Mouse (Mus musculus) MEL (cell line): ENCODE measurements around the gene Tbc1d2b. TPM values are rescaled to one million over a fixed set of nuclear protein-coding genes. Genes with fewer than 3 reads are reported as not detected.

Experiments
- DNase-seq: peaks from one replicate; pipeline ENCODE4 v3.0.0; 2011; ENCODE audit warnings: low read depth, low spot score
- H3K27ac ChIP-seq: 2 replicates; pipeline ENCODE4 v1.5.1; 2012; ENCODE audit warnings: low read depth, mild to moderate bottlenecking, control low read depth, low read length, moderate library complexity; ENCODE audit not compliant: control insufficient read depth
- H3K27me3 ChIP-seq, 2 experiments: fragments of 150-350 bp in 1 of 2; sonication (generic) in 1 of 2; 2 replicates each; pipeline ENCODE4 v1.6.1; 2012; ENCODE audit warnings: low read length in 2 of 2, mild to moderate bottlenecking in 2 of 2, improper control_type of control experiment in 1 of 2, moderate library complexity in 1 of 2; ENCODE audit not compliant: insufficient read depth in 2 of 2, control insufficient read depth in 1 of 2
- H3K36me3 ChIP-seq, 2 experiments: 2 replicates each; pipeline ENCODE4 v1.6.1; 2012 to 2014; ENCODE audit warnings: low read length in 2 of 2, improper control_type of control experiment in 1 of 2, inconsistent platforms in 1 of 2, mild to moderate bottlenecking in 1 of 2; ENCODE audit not compliant: insufficient read depth in 2 of 2, control insufficient read depth in 1 of 2
- H3K4me1 ChIP-seq, 2 experiments: fragments of 150-350 bp in 1 of 2; sonication (generic) in 1 of 2; 2 replicates each; pipeline ENCODE4 v1.6.1; 2012; ENCODE audit warnings: low read length in 2 of 2, improper control_type of control experiment in 1 of 2, mild to moderate bottlenecking in 1 of 2; ENCODE audit not compliant: insufficient read depth in 2 of 2, control insufficient read depth in 1 of 2
- H3K4me3 ChIP-seq, 2 experiments: fragments of 150-350 bp in 1 of 2; sonication (generic) in 1 of 2; 2 replicates each; pipeline ENCODE4 v1.5.1; 2012; ENCODE audit warnings: low read depth in 2 of 2, low read length in 2 of 2, mild to moderate bottlenecking in 2 of 2, moderate library complexity in 2 of 2, control low read depth in 1 of 2, improper control_type of control experiment in 1 of 2; ENCODE audit not compliant: control insufficient read depth in 1 of 2, insufficient read depth in 1 of 2
- H3K79me2 ChIP-seq: 2 replicates; pipeline ENCODE4 v1.6.1; 2012; ENCODE audit warnings: mild to moderate bottlenecking, low read length, moderate library complexity; ENCODE audit not compliant: control insufficient read depth, poor library complexity, insufficient read depth
- H3K9ac ChIP-seq: 2 replicates; pipeline ENCODE4 v1.6.1; 2012; ENCODE audit warnings: low read depth, mild to moderate bottlenecking, control low read depth, low read length, moderate library complexity; ENCODE audit not compliant: control insufficient read depth, poor library complexity, severe bottlenecking
- H3K9me3 ChIP-seq: fragments of 150-350 bp; sonication (generic); replicated peaks from 2 replicates; pipeline ENCODE4 v1.6.1; 2012; ENCODE audit warnings: mild to moderate bottlenecking, low read length, improper control_type of control experiment, moderate library complexity; ENCODE audit not compliant: insufficient read depth
- CHD1 ChIP-seq: IDR thresholded peaks from 2 replicates; pipeline ENCODE4 v1.6.1; 2012; ENCODE audit warnings: low read depth, mild to moderate bottlenecking, inconsistent platforms, low read length, improper control_type of control experiment
- CTCF ChIP-seq, 3 experiments: IDR thresholded peaks in 2 of 3; conservative IDR thresholded peaks in 1 of 3; 2 replicates each; pipeline ENCODE4 v1.5.1; 2011 to 2012; ENCODE audit warnings: low read length in 3 of 3, low read depth in 2 of 3, mild to moderate bottlenecking in 2 of 3, improper control_type of control experiment in 1 of 3, inconsistent platforms in 1 of 3, mixed read lengths in 1 of 3, moderate library complexity in 1 of 3; ENCODE audit not compliant: control insufficient read depth in 1 of 3, insufficient read depth in 1 of 3, poor library complexity in 1 of 3, severe bottlenecking in 1 of 3
- E2F4 ChIP-seq: IDR thresholded peaks from 2 replicates; pipeline ENCODE4 v1.6.1; 2011; ENCODE audit warnings: low read depth, low read length, improper control_type of control experiment, borderline replicate concordance
- ELF1 ChIP-seq: IDR thresholded peaks from 2 replicates; pipeline ENCODE4 v1.6.1; 2014; ENCODE audit warnings: low read depth, mild to moderate bottlenecking, inconsistent platforms, low read length, improper control_type of control experiment, moderate library complexity
- GATA1 ChIP-seq: IDR thresholded peaks from 2 replicates; pipeline ENCODE4 v1.6.1; 2011; ENCODE audit warnings: low read depth, low read length, improper control_type of control experiment
- JUND ChIP-seq: IDR thresholded peaks from 2 replicates; pipeline ENCODE4 v1.6.1; 2011; ENCODE audit warnings: low read depth, mild to moderate bottlenecking, improper control_type of control experiment, low read length
- KAT2A ChIP-seq: conservative IDR thresholded peaks from 2 replicates; pipeline ENCODE4 v1.6.1; 2012; ENCODE audit warnings: low read depth, low read length, improper control_type of control experiment, inconsistent platforms
- MAX ChIP-seq: IDR thresholded peaks from 2 replicates; pipeline ENCODE4 v1.6.1; 2011; ENCODE audit warnings: low read length, improper control_type of control experiment
- MAZ ChIP-seq: IDR thresholded peaks from 2 replicates; pipeline ENCODE4 v1.6.1; 2012; ENCODE audit warnings: low read depth, mild to moderate bottlenecking, inconsistent platforms, low read length, improper control_type of control experiment
- MEF2A ChIP-seq: IDR thresholded peaks from 2 replicates; pipeline ENCODE4 v1.6.1; 2014; ENCODE audit warnings: low read depth, mild to moderate bottlenecking, inconsistent platforms, low read length, improper control_type of control experiment; ENCODE audit not compliant: poor library complexity, insufficient replicate concordance, severe bottlenecking; ENCODE audit errors: extremely low read depth
- MXI1 ChIP-seq: IDR thresholded peaks from 2 replicates; pipeline ENCODE4 v1.6.1; 2011; ENCODE audit warnings: mild to moderate bottlenecking, low read depth, low read length, improper control_type of control experiment
- MYB ChIP-seq: IDR thresholded peaks from 2 replicates; pipeline ENCODE4 v1.6.1; 2011; ENCODE audit warnings: mild to moderate bottlenecking, low read depth, low read length, improper control_type of control experiment
- NRF1 ChIP-seq: IDR thresholded peaks from 2 replicates; pipeline ENCODE4 v1.6.1; 2014; ENCODE audit warnings: low read depth, mild to moderate bottlenecking, inconsistent platforms, low read length, improper control_type of control experiment, moderate library complexity; ENCODE audit not compliant: poor library complexity, insufficient read depth, severe bottlenecking
- POLR2AphosphoS2 ChIP-seq: IDR thresholded peaks from 2 replicates; pipeline ENCODE4 v1.6.1; 2011; ENCODE audit warnings: low read length, improper control_type of control experiment
- POLR2AphosphoS5 ChIP-seq: IDR thresholded peaks from 2 replicates; pipeline ENCODE4 v1.6.1; 2012; ENCODE audit warnings: low read depth, borderline replicate concordance, mild to moderate bottlenecking, inconsistent platforms, low read length, moderate library complexity, mixed read lengths
- RCOR1 ChIP-seq: IDR thresholded peaks from 2 replicates; pipeline ENCODE4 v1.6.1; 2012; ENCODE audit warnings: low read depth, mild to moderate bottlenecking, inconsistent platforms, low read length, improper control_type of control experiment
- SIN3A ChIP-seq: IDR thresholded peaks from 2 replicates; pipeline ENCODE4 v1.6.1; 2012; ENCODE audit warnings: low read length, improper control_type of control experiment, inconsistent platforms
- TCF12 ChIP-seq: IDR thresholded peaks from 2 replicates; pipeline ENCODE4 v1.6.1; 2014; ENCODE audit warnings: low read depth, mild to moderate bottlenecking, inconsistent platforms, low read length, improper control_type of control experiment, moderate library complexity
- USF1 ChIP-seq: IDR thresholded peaks from 2 replicates; pipeline ENCODE4 v1.6.1; 2014; ENCODE audit warnings: low read depth, mild to moderate bottlenecking, inconsistent platforms, low read length, improper control_type of control experiment, moderate library complexity
- ZC3H11A ChIP-seq: IDR thresholded peaks from 2 replicates; pipeline ENCODE4 v1.6.1; 2012; ENCODE audit warnings: low read depth, mild to moderate bottlenecking, inconsistent platforms, low read length, improper control_type of control experiment
- ZKSCAN1 ChIP-seq: IDR thresholded peaks from 2 replicates; pipeline ENCODE4 v1.6.1; 2012; ENCODE audit warnings: low read depth, mild to moderate bottlenecking, inconsistent platforms, low read length, improper control_type of control experiment, moderate library complexity
- polyA plus RNA-seq, 2 experiments: library from polyadenylated mRNA; stranded (reverse) in 1 of 2; unstranded in 1 of 2; fragments of >175 nt in 1 of 2; fragments of >200 nt in 1 of 2; gene quantifications; 2 replicates each; pipeline versions ENCODE4 v1.2.1 to v1.2.4; 2012; ENCODE audit warnings: low replicate concordance in 2 of 2, low read depth in 1 of 2; ENCODE audit not compliant: insufficient read length in 2 of 2, insufficient read depth in 1 of 2, missing spikeins in 1 of 2
- total RNA-seq: library from RNA; depleted of rRNA; stranded (reverse); fragments of 300-350 nt; gene quantifications from 2 replicates; pipeline ENCODE4 v1.2.3, GENCODE M21; 2012

The Tbc1d2b gene
- total and polyA plus RNA-seq, 3 experiments = 7.1 to 12.6 TPM; not detected in 1

DNA sequence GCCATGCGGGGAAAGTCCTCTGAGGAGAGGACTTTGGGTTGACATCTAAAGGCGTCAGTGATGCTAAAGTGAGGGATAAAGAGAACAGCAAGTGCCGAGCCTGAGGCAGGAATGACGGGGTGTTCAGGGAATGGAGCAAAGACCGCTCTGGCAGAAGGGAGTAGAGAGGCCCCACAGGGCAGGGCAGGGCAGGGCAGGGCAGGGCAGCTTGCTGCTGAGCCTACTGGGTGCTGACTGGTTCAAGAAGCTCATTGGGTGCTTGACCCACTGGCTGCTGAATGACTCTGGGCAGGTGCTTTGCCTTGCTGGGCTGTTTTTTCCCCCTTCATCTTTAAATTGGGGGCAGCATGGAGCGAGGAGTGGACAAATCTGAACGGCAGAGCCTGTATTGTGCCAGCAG, 74.3 kb downstream of the Tbc1d2b start:
- Histone ChIP-seq H3K27me3 (no peaks in the 10 kb centered on the region), H3K9me3 (no peaks in the 10 kb centered on the region), H3K36me3 (no peaks in the 10 kb centered on the region), H3K9ac (no peak overlapping the region), H3K27ac (no peak overlapping the region), H3K4me3 (no peak overlapping the region), H3K4me1 (no peaks in the 10 kb centered on the region), H3K79me2 (no peaks in the 10 kb centered on the region)
- DNase-seq = no peak
- no peak for TF ChIP-seq ZKSCAN1
- TF ChIP-seq RCOR1 = no peak
- no peak for TF ChIP-seq POLR2AphosphoS2
- TF ChIP-seq POLR2AphosphoS5 = no peak
- TF ChIP-seq JUND = no peak
- TF ChIP-seq MYB = no peak
- no peak for TF ChIP-seq MAX
- TF ChIP-seq ZC3H11A = no peak
- TF ChIP-seq E2F4 = no peak
- no peak for TF ChIP-seq GATA1
- TF ChIP-seq CTCF (IDR thresholded peaks at IDR 0.05 in 2 of 3, conservative IDR thresholded peaks at IDR 0.05 in 1 of 3; ENCODE audit: control insufficient read depth in 1 of 3, insufficient read depth in 1 of 3, low read depth in 2 of 3, low read length in 3 of 3, poor library complexity in 1 of 3, severe bottlenecking in 1 of 3) = no peak
- TF ChIP-seq MXI1 = no peak
- no peak for TF ChIP-seq MAZ
- no peak for TF ChIP-seq TCF12
- TF ChIP-seq USF1 = no peak
- no peak for TF ChIP-seq KAT2A
- TF ChIP-seq ELF1 = no peak
- TF ChIP-seq NRF1 = no peak
- TF ChIP-seq MEF2A = no peak

DNA sequence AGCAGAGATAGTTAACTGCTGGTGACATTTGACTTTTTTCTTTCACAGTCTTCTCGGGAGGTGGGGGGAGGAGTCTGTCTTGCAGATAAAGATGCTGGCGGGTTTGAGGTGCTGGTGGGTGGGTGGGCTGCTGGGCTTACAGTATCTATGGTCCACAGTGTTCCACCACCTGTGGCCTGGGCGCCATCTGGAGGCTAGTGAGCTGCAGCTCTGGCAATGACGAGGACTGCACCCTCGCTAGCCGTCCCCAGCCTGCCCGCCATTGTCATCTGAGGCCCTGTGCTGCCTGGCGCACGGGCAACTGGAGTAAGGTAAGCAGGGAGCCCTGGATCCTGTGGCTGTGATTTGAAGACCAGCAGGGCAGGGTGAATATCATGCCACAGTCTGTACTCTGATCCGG, 75.6 kb downstream of the Tbc1d2b start:
- H3K36me3 ChIP-seq = no peaks in the 10 kb centered on the region
- H3K27me3 ChIP-seq = no peaks in the 10 kb centered on the region
- no peaks in the 10 kb centered on the region for H3K4me1 ChIP-seq
- no peaks in the 10 kb centered on the region for H3K9me3 ChIP-seq
- H3K9ac ChIP-seq = no peak overlapping the region
- H3K4me3 ChIP-seq = no peak overlapping the region
- TF ChIP-seq E2F4 (no peak), MAX (no peak), ZKSCAN1 (no peak), CHD1 (no peak), SIN3A (no peak), MXI1 (no peak)
- no peaks in the 10 kb centered on the region for H3K79me2 ChIP-seq
- H3K27ac ChIP-seq = no peak overlapping the region
- DNase-seq = no peak
